Mouse (Mus musculus) Patski (cell line): ENCODE measurements around the gene Cryaa. TPM values are rescaled to one million over a fixed set of nuclear protein-coding genes. Genes with fewer than 3 reads are reported as not detected.
A peak's percentile ranks its signal among the peaks of the same experiment; 100 is the strongest.

ENCODE experiments used
- ATAC-seq: fragments of 100-300 bp; one replicate; pipeline ENCODE4 v1.8.0; 2021
- CTCF ChIA-PET: fragments of 350-600 bp; sonication (Branson Sonifier 250); formaldehyde crosslinking; loops from one replicate; lab custom pipeline; 2022; ENCODE audit warnings: inconsistent platforms; lab: Charles Lee
- POLR2A ChIA-PET: fragments of 350-600 bp; sonication (Branson Sonifier 250); formaldehyde crosslinking; loops from one replicate; lab custom pipeline; 2022; ENCODE audit warnings: antibody characterized with exemption, inconsistent platforms; lab: Charles Lee
- DNase-seq: peaks from one replicate; pipeline ENCODE4 v3.0.0-alpha.2; 2011; ENCODE audit warnings: low read depth, low spot score
- H3K27me3 ChIP-seq: fragments of 371-371 bp; one replicate; pipeline ENCODE4 v1.5.1; 2021
- CTCF ChIP-seq: fragments of 100-300 bp; IDR thresholded peaks from one replicate; pipeline ENCODE4 v1.5.1; 2021
- in situ Hi-C: fragments of 300-500 bp; cut with MboI; formaldehyde crosslinking; loops from 3 replicates; pipeline ENCODE4 v1.11.1; 2018; ENCODE audit warnings: low pct_unique_long_range_greater_than_20kb, mixed read lengths
- polyA plus RNA-seq: library from polyadenylated mRNA; unstranded; gene quantifications from one replicate; pipeline ENCODE4 v1.2.3, GENCODE M21; 2021

Cryaa gene
- not detected for polyA plus RNA-seq

DNA sequence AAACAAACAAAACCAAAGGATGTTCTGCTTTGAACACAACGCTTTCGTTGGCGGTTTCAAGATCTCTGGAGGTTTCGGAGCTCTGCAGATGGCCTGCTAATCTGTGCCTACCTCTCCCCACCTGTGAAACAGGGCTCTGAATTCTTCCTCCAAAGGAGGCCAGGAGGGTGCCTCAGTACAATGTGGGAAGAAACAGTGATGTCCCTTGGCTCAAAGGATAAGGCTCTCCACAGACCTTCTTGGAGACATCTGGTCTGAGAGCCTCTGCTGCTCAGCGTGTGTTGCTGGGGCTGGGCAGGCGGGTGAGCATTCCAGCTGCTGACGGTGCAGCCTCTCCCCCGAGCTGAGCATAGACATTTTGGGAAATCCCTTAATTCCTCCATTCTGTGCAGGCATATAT is at the start of gene Cryaa:
Cryaa (plus strand) TSS at position 301 of the 400 bp plus-strand sequence.
- TF ChIP-seq CTCF, result no peak
- H3K27me3 ChIP-seq, result no peaks in the 10 kb centered on the region
- ChIA-PET CTCF (interaction anchor here (1.5 kb wide), 1 partner anchor 17 kb away, joined by 3 read pairs; no protein-coding TSS in a partner anchor), POLR2A (no interaction called here)
- DNase-seq (no peak), ATAC-seq (no peak)
- in situ Hi-C loops, result loop anchor here (25.0 kb wide), 1 partner anchor 810 kb away; no protein-coding TSS in a partner anchor

GRCm38 (mm10) chr17:31627961-31628360 is 49.6 kb upstream of the Cryaa start:
- no peaks in the 10 kb centered on the region for H3K27me3 ChIP-seq
- ATAC-seq (no peak), DNase-seq (no peak)
- TF ChIP-seq CTCF, result no peak
- ChIA-PET POLR2A (no interaction called here), CTCF (interaction anchor here (0.7 kb wide), 1 partner anchor 23 kb away, joined by 3 read pairs; no protein-coding TSS in a partner anchor)
- in situ Hi-C loops, result no loop called here

- CTCF ChIA-PET, result no interaction called here
- ATAC-seq, result no peak
- H3K27me3 ChIP-seq, result no peaks in the 10 kb centered on the region
- POLR2A ChIA-PET, result interaction anchor here (0.7 to 0.8 kb wide), 2 partner anchors 10 to 54 kb away, joined by 4 to 6 read pairs; no protein-coding TSS in a partner anchor
- TF ChIP-seq CTCF, result no peak
- DNase-seq, result no peak
- in situ Hi-C loops, result no loop called here
These were observed 46.4 kb upstream of the Cryaa start for GRCm38 (mm10) chr17:31631081-31631800.

- H3K27me3 ChIP-seq, result no peaks in the 10 kb centered on the region
- in situ Hi-C loops, result no loop called here
- DNase-seq, result peak; percentile 57
- POLR2A ChIA-PET, result no interaction called here
- peak; percentile 24 for ATAC-seq
- no peak for TF ChIP-seq CTCF
- CTCF ChIA-PET, result no interaction called here
These were observed 44.6 kb upstream of the Cryaa start for GRCm38 (mm10) chr17:31633007-31633406.

- in situ Hi-C loops, result no loop called here
These were observed 42.7 kb upstream of the Cryaa start for GRCm38 (mm10) chr17:31634896-31635295.

DNA sequence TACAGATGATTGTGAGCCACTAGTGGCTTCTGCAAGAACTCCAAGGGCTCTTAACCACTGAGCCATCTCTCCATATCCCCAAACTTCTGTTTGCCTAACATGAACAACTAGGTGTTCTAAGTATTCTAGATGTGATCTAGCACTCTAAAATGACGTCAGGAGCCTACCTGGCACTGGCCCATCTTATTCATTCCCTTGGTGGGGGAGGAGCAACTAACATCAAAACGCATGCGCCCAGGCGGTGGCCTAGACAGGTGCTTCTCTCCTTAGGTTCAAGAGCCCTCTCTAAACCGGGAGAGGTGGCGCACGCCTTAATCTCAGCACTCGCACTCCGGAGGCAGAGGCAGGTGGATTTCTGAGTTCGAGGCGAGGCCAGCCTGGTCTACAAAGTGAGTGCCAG is 41.8 kb upstream of the Cryaa start:
- TF ChIP-seq CTCF, result no peak

More at GRCm38 (mm10) chr17:31634896-31635295, 42.7 kb upstream of the Cryaa start:
- POLR2A ChIA-PET, result no interaction called here
- ATAC-seq (no peak), DNase-seq (no peak)
- TF ChIP-seq CTCF, result no peak
- no peaks in the 10 kb centered on the region for H3K27me3 ChIP-seq
- CTCF ChIA-PET, result interaction anchor here (0.7 kb wide), 1 partner anchor 28 kb away, joined by 3 read pairs; no protein-coding TSS in a partner anchor

GRCm38 (mm10) chr17:31636277-31636941 is 41.2 kb upstream of the Cryaa start:
- DNase-seq (no peak), ATAC-seq (no peak)
- no peak for TF ChIP-seq CTCF
- ChIA-PET POLR2A (no interaction called here), CTCF (no interaction called here)
- no peaks in the 10 kb centered on the region for H3K27me3 ChIP-seq
- in situ Hi-C loops, result no loop called here

More for the DNA sequence above, 41.8 kb upstream of the Cryaa start:
- no peaks in the 10 kb centered on the region for H3K27me3 ChIP-seq
- DNase-seq (no peak), ATAC-seq (no peak)
- in situ Hi-C loops, result no loop called here
- ChIA-PET POLR2A (no interaction called here), CTCF (no interaction called here)

DNA sequence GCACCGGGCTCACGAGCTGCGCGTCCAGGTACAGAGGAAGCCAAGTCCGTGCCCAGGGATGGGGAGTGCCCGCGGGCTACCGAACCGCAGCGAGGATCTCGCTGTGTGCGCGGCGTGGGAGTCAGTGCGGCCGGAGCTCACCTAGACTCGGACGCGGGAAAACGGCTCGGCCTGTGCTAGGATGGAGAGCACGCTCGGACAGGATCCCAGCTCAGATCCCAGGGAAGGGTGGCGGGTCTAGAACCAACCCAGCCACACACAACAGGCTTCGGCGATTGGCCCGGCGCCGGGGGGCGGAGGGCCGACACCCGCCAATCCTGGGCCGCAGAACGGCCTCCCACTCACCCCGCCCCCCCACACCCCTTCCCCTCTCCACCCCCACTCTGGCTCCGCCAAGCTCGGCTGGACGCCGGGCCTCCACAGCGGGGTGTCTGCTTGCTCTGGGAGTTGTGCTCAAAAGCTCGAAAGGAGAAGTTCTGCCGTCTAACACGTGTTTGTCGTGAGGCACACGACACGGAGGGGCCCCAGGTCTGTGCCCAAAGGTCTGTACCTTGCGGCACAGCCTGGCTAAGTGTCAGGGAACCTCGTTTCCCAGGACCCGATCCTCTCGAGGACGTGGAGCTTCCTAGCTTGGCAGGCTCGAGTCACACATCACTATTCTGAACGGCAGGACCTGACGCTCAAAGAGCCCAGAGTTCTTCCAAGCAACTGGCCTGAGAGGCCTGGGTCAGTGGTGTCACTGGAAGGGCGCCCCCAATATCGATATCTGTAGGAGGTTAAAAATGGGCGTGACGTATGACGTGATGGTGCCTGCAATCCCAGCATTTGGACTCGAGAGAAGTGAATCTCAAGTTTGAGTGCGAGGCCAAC is 40.4 kb upstream of the Cryaa start, which contains the start of gene Cbs:
Cbs (minus strand) TSS at position 297 of the 870 bp plus-strand sequence.
- ATAC-seq, result no peak
- in situ Hi-C loops, result no loop called here

GRCm38 (mm10) chr17:31637866-31638570 is 39.6 kb upstream of the Cryaa start:
- ChIA-PET CTCF (no interaction called here), POLR2A (no interaction called here)
- no peaks in the 10 kb centered on the region for H3K27me3 ChIP-seq
- no peak for ATAC-seq
- in situ Hi-C loops, result no loop called here
- no peak for TF ChIP-seq CTCF
- no peak for DNase-seq

More for the DNA sequence above, 40.4 kb upstream of the Cryaa start, which contains the start of gene Cbs:
- no peaks in the 10 kb centered on the region for H3K27me3 ChIP-seq
- TF ChIP-seq CTCF, result no peak
- DNase-seq, result no peak
- POLR2A ChIA-PET, result no interaction called here
- CTCF ChIA-PET, result no interaction called here

GRCm38 (mm10) chr17:31639651-31640050 is 38.0 kb upstream of the Cryaa start:
- no peaks in the 10 kb centered on the region for H3K27me3 ChIP-seq
- ATAC-seq (no peak), DNase-seq (no peak)
- in situ Hi-C loops, result no loop called here
- ChIA-PET POLR2A (no interaction called here), CTCF (no interaction called here)
- TF ChIP-seq CTCF, result no peak
